Mouse (Mus musculus) heart, embryonic 12.5 days (tissue): ENCODE measurements around the gene Ccdc141. TPM values are rescaled to one million over a fixed set of nuclear protein-coding genes. Genes with fewer than 3 reads are reported as not detected.

Experiments used
- ATAC-seq: fragments of 200-750 bp; cut with Nextera tagmentation; 2 replicates; pipeline ENCODE4 v1.8.0; 2017; ENCODE audit warnings: moderate TSS enrichment, moderate library complexity; ENCODE audit not compliant: insufficient number of reproducible peaks, low FRiP score
- H3K27ac ChIP-seq: fragments of 300-500 bp; sonication (generic); 2 replicates; pipeline ENCODE4 v1.5.1; 2016; ENCODE audit warnings: mild to moderate bottlenecking, moderate library complexity; ENCODE audit not compliant: poor library complexity, severe bottlenecking
- H3K27me3 ChIP-seq: fragments of 300-500 bp; sonication (generic); replicated peaks from 2 replicates; pipeline ENCODE4 v1.6.1; 2016; ENCODE audit warnings: mild to moderate bottlenecking, moderate library complexity
- H3K36me3 ChIP-seq: fragments of 300-500 bp; sonication (generic); 2 replicates; pipeline ENCODE4 v1.6.1; 2016; ENCODE audit warnings: mild to moderate bottlenecking, moderate library complexity
- H3K4me1 ChIP-seq: fragments of 300-500 bp; sonication (generic); replicated peaks from 2 replicates; pipeline ENCODE4 v1.6.1; 2016; ENCODE audit warnings: mild to moderate bottlenecking
- H3K4me2 ChIP-seq: fragments of 300-500 bp; sonication (generic); 2 replicates; pipeline ENCODE4 v1.6.1; 2016; ENCODE audit warnings: mild to moderate bottlenecking, moderate library complexity
- H3K4me3 ChIP-seq: fragments of 300-500 bp; sonication (generic); 2 replicates; pipeline ENCODE4 v1.5.1; 2016; ENCODE audit warnings: mild to moderate bottlenecking
- H3K9ac ChIP-seq: fragments of 300-500 bp; sonication (generic); 2 replicates; pipeline ENCODE4 v1.6.1; 2016; ENCODE audit warnings: mild to moderate bottlenecking, moderate library complexity
- H3K9me3 ChIP-seq: fragments of 300-500 bp; sonication (generic); replicated peaks from 2 replicates; pipeline ENCODE4 v1.6.1; 2016; ENCODE audit warnings: mild to moderate bottlenecking, moderate library complexity
- WGBS: fragments of 180-500 bp; shearing (Covaris S2); methylation state at CpG from one replicate; pipeline ENCODE4 v1.1.7; 2016; 5-methylcytosine and 5-hydroxymethylcytosine counted together
- polyA plus RNA-seq: library from polyadenylated mRNA; unstranded; fragments of >200 nt; fragmentation: Nextera tagmentation; extraction: Ambion mirVana; gene quantifications from 2 replicates; pipeline ENCODE4 v1.2.1, GENCODE M21; 2016

Gene Ccdc141
- polyA plus RNA-seq, 1 experiment from 2014 or later = 206 TPM

DNA sequence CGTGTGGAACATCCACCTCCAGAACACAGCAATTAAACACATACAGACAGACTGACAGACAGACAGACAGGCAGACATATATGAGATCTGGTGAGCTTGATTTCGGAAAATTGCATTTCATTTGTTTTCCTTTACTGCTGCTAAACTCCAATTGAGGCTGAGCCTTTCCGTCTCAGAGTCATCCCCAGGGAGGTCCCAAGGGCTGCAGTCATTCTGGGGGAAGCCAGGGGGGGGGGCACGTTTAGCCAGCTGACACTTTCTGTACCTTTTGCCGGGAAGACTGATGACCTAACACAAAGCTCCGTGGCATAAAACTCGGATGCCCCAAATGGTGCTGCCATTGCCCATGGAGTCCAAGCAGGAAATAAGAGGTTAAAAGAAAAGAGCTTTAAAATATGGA lies 5.0 kb upstream of the Ccdc141 start:
- ATAC-seq = no peak
- Histone ChIP-seq H3K36me3 (no peaks in the 10 kb centered on the region), H3K4me1 (peaks cover 52% of the 10 kb centered on the region), H3K9ac (no peak overlapping the region), H3K9me3 (no peaks in the 10 kb centered on the region), H3K4me3 (no peak overlapping the region), H3K27ac (no peak overlapping the region), H3K4me2 (no peak overlapping the region), H3K27me3 (no peaks in the 10 kb centered on the region)
- 53% methylated on average over 7 of the region's 7 CpGs for WGBS

DNA sequence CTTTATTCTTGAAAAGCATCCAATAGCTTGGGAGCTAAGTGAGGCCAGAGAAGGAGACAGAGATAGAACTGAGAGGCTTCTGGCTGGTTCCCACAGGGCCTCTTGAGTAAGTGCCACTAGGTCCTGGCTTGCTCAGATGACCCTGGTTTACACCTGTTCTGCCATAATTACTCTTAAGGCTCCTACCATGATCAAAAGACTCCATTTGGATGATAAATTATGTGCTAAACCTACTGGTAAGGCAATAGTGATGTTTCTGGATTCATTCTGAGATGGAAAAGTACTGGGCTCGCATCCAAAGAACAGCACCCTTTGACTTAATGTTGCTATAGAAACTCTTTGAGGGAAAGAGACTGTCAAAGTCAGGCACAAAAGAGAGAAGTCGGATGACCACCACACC lies 3.9 kb upstream of the Ccdc141 start:
- Histone ChIP-seq H3K27ac (peak overlapping the region; percentile 59), H3K9me3 (no peaks in the 10 kb centered on the region), H3K4me3 (no peak overlapping the region), H3K4me1 (peaks cover 52% of the 10 kb centered on the region), H3K4me2 (no peak overlapping the region), H3K27me3 (no peaks in the 10 kb centered on the region), H3K9ac (no peak overlapping the region), H3K36me3 (no peaks in the 10 kb centered on the region)
- 71% methylated on average over 2 of the region's 2 CpGs for WGBS
- no peak for ATAC-seq

DNA sequence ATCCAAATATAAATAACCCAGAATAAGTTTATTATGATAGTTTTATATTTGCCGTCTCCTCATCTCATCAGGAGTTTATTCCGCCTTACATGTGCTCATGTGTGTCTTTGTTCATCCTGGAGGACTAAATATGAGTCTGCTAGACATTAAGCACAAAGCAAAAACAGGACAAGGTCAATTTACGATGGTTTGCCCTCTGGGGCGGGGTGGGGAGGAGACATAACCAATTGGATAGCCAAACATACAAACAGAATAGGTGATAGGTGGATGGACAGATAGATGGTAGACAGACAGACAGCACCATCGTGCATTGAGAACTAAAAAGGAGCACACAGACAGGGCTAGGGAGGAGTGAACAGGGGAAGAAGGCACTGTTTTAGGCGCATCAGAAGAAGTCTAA lies 3.4 kb upstream of the Ccdc141 start:
- H3K9ac ChIP-seq = no peak overlapping the region
- H3K9me3 ChIP-seq = no peaks in the 10 kb centered on the region
- peak overlapping the region; percentile 59 for H3K27ac ChIP-seq
- H3K4me2 ChIP-seq = no peak overlapping the region
- H3K4me3 ChIP-seq = no peak overlapping the region
- no peak for ATAC-seq
- no peaks in the 10 kb centered on the region for H3K36me3 ChIP-seq
- no peaks in the 10 kb centered on the region for H3K27me3 ChIP-seq
- H3K4me1 ChIP-seq = peaks cover 52% of the 10 kb centered on the region
- 78% methylated on average over 6 of the region's 6 CpGs for WGBS

DNA sequence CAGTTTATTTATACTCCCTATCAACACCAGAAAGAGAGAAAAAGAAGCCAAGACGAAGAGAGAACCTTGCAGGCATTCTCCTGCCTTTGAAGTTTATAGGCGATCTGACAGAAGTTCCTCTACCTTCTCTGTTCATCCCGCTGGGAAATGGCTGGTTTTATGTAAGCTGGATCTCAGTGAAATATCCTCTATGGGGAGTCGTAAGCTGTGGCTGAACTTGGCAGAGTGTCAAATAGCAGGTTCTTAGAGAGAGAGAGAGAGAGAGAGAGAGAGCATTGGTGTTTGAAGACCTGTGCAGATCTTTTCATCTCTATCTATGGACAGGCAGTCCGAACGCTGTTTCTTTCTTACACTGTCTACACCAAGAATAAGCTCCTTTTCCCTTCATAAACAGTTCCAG lies 2.9 kb upstream of the Ccdc141 start:
- H3K27me3 ChIP-seq = no peaks in the 10 kb centered on the region
- no peak for ATAC-seq
- peaks cover 56% of the 10 kb centered on the region for H3K4me1 ChIP-seq
- no peak overlapping the region for H3K9ac ChIP-seq
- WGBS = 41% methylated on average over 6 of the region's 6 CpGs
- no peak overlapping the region for H3K4me2 ChIP-seq
- H3K36me3 ChIP-seq = 0 out of 2 replicates have a peak, but pooled peaks cover under 1% of the 10 kb centered on the region
- H3K9me3 ChIP-seq = no peaks in the 10 kb centered on the region
- peak overlapping the region; percentile 99 for H3K27ac ChIP-seq
- no peak overlapping the region for H3K4me3 ChIP-seq

DNA sequence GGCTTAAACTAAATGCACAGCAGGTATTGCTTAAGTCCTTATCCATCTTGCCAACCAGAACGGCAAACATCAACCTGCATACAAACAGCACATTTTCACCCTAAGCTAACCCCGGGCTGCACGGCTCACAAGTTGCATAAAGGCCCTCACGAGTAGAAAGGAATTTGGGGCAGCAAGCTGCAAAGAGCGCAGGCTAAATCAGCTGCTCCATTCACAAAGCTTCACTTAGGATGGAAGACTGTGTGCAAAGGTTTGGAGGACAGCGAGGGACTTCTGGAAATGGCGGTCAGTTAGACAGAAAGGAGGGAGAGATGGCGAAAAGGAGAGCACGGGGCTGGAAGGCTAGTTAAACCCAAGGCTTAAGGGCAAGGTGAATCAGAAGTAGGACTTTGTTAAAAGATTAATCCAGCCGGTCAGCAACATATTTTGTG lies 1.8 kb upstream of the Ccdc141 start:
- 33% methylated on average over 10 of the region's 10 CpGs for WGBS
- no peak for ATAC-seq
- no peaks in the 10 kb centered on the region for H3K9me3 ChIP-seq
- H3K36me3 ChIP-seq = peaks cover 11% of the 10 kb centered on the region
- peak overlapping the region; percentile 9; the same call in 1 of the 2 replicates for H3K4me3 ChIP-seq
- peaks cover 61% of the 10 kb centered on the region for H3K4me1 ChIP-seq
- no peaks in the 10 kb centered on the region for H3K27me3 ChIP-seq
- H3K27ac ChIP-seq = peak overlapping the region; percentile 99
- H3K9ac ChIP-seq = peak overlapping the region; percentile 21
- H3K4me2 ChIP-seq = peak overlapping the region; percentile 62

DNA sequence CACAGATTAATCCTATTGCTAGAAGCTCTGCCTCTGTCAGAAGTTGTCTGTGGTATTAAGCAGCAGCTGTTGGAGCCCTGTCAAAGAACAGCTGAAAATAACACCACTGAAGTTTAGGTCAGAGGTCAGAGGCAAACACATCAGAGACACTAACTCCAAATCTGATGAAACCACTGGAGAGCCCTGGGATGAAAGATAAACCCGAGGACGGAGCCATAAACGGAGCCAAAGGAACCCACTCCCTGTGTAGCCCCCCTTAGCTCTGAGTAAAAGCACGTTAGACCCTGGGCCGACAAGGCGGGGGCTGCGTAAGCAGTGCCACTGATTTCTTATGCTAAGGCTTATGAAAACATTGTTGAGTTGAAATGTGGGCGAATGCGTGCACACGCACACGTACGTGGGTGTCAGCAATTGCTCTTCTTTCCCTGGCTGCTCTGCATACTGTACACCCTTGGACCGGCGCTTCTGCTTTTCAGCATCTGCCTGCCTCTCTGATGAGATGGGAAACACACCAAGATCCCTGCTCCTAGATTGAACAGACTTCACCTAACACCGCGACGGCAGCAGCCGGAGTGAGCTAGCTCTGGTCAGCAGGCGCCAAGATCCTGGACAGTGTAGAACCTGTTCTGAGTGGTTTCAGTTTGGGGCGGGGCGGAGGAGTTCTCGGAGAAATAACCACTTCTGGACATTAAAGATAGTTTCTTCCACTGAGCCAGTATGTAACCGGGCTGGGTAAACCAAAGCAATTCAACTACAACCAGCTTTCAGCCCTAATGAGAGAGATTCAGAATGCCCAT lies 1.2 kb upstream of the Ccdc141 start:
- Histone ChIP-seq H3K4me3 (peak overlapping the region; percentile 9), H3K36me3 (peaks cover 17% of the 10 kb centered on the region), H3K4me2 (peak overlapping the region; percentile 62), H3K4me1 (peaks cover 63% of the 10 kb centered on the region), H3K27ac (peak overlapping the region; percentile 99), H3K9ac (peak overlapping the region; percentile 21), H3K27me3 (no peaks in the 10 kb centered on the region), H3K9me3 (no peaks in the 10 kb centered on the region)
- WGBS = 17% methylated on average over 23 of the region's 23 CpGs
- no peak for ATAC-seq

DNA sequence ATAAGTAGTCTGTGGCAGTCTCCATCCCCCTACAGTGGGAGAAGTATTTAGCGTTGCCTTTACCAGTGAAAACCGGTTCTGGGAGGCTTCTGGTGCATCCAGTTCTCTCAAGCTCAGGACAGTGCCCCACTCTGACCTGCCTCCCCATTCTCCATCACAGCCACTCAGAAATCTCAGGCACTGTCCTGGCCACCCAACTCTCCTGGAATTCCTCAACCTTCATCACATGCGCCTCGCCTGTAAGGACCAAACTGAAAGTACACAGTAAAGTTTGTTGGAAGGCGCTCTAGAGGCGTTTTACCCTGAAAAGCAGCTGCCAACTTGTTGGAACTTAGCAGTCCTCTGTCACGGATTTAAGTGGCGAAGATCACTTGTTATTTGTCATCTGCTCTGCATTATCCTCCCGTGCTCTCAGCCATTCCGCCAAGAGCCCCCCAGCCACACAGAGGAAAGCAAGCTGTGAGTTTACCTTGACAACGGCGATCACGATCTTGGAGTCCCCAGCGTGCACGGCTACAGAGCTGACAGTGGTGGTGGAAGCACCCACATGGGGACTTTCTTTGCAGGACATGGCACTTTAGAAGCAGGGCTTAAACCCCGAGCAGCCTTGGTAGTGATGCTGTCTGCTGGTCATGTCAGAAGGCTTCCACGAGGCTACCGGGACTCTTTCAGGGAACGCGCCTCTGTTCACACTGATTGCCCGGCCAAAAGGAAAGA lies 362 bp downstream of the Ccdc141 start:
- Histone ChIP-seq H3K4me3 (peak overlapping the region; percentile 71), H3K9ac (peak overlapping the region; percentile 88), H3K36me3 (peaks cover 25% of the 10 kb centered on the region), H3K27ac (peak overlapping the region; percentile 99), H3K27me3 (no peaks in the 10 kb centered on the region), H3K9me3 (no peaks in the 10 kb centered on the region), H3K4me2 (peak overlapping the region; percentile 80), H3K4me1 (peaks cover 58% of the 10 kb centered on the region)
- ATAC-seq = peak; percentile 66
- WGBS = 2% methylated on average over 21 of the region's 21 CpGs

DNA sequence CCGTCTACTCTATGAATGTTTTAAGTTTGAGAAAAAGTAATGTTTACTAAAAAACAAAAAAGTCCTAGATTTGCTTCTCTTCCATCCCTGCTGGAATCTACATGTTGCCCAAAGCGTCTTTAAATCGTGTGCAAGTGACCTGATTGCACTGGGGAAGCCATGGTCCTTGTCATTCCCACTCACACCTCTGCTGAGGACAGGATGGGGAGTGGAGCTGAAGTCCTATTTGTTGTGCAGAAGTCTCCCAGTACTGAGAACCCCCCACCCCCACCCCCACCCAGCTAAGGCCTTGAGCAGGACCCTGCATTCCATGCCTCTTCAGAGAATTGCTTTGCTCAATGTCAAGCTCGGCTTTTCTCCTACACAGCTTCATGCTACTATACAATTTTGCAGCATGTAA lies 1.2 kb downstream of the Ccdc141 start:
- Histone ChIP-seq H3K4me1 (peaks cover 58% of the 10 kb centered on the region), H3K36me3 (peaks cover 30% of the 10 kb centered on the region), H3K4me3 (peak overlapping the region; percentile 71), H3K4me2 (peak overlapping the region; percentile 80), H3K27me3 (no peaks in the 10 kb centered on the region), H3K9me3 (no peaks in the 10 kb centered on the region), H3K27ac (peak overlapping the region; percentile 99), H3K9ac (peak overlapping the region; percentile 88)
- no peak for ATAC-seq
- 43% methylated on average over 4 of the region's 4 CpGs for WGBS

DNA sequence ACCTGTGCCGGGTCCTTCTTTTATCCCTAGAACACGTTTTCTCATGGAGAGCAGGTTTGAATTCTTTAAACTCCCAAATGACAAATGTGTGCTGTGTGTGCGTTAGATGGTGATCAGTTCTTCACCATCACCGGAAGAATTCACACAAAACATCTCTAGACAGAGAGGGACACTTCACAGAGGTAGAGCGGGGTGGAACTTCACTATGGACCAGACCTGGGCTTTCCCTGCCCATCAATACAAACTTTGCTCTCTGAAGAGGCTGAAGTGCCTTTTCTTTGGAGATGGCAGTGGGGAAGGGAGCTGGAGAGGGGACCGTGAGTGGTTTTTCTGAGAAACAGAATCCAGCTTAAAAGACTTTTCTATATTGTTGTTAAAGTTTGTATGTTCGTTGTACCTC lies 1.7 kb downstream of the Ccdc141 start:
- Histone ChIP-seq H3K36me3 (peaks cover 31% of the 10 kb centered on the region), H3K4me3 (peak overlapping the region; percentile 71), H3K4me2 (peak overlapping the region; percentile 80), H3K27me3 (no peaks in the 10 kb centered on the region), H3K9me3 (no peaks in the 10 kb centered on the region), H3K27ac (peak overlapping the region; percentile 99), H3K4me1 (peaks cover 53% of the 10 kb centered on the region), H3K9ac (peak overlapping the region; percentile 88)
- ATAC-seq = no peak
- WGBS = 58% methylated on average over 7 of the region's 7 CpGs

DNA sequence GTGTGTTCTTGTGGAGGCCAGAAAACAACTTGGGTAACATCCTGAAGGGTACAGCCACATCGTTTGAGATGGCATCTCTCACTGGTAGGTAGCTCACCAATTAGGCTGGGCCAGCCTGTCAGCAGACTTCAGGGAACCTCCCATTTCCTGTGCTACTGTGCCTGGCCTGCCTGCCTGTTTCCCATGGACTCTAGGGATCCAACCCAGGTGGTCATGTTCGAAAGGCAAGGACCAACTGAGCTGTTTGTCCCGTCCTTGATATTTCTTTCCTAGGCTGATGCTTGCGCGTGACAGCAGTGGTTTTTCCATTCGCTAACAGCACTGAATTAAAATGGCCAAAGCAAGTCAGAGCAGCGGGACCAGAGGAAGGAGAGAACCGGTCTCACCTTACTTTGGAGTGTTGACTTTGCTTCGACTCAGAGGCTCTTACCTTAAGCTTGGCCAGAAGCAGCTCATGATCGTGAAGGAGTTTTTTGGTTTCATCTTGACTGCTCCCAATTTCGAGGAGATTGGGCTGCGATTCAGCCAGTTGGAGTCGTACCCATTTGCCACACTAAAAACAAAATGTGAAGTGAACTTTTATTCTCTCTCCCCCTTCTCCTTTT lies 2.3 kb downstream of the Ccdc141 start:
- Histone ChIP-seq H3K4me1 (peaks cover 51% of the 10 kb centered on the region), H3K9me3 (no peaks in the 10 kb centered on the region), H3K9ac (peak overlapping the region; percentile 88), H3K27me3 (no peaks in the 10 kb centered on the region), H3K27ac (peak overlapping the region; percentile 99), H3K4me2 (peak overlapping the region; percentile 80), H3K36me3 (peaks cover 32% of the 10 kb centered on the region), H3K4me3 (peak overlapping the region; percentile 71)
- 68% methylated on average over 13 of the region's 13 CpGs for WGBS
- no peak for ATAC-seq

DNA sequence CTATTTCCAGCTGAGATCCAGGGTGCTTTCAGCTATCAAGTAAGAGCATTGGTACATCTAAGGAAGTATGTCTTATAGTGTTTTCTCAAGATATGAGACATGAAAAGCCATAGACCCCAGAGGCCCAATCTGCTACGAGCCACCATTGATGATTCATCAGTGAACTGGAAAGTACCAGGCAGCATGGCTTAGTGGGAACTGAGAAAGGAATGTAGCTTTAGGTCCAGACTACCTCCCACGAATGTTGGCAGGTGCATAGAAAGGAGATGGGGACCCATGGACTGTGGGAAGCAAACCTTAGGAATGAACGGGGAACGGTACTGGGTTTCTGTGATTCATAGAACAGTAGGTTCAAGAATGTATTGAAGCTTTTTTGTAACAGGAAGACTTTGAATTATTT lies 4.1 kb downstream of the Ccdc141 start:
- peaks cover 41% of the 10 kb centered on the region for H3K4me1 ChIP-seq
- no peak for ATAC-seq
- H3K4me3 ChIP-seq = no peak overlapping the region
- H3K36me3 ChIP-seq = peaks cover 42% of the 10 kb centered on the region
- H3K9ac ChIP-seq = no peak overlapping the region
- no peaks in the 10 kb centered on the region for H3K27me3 ChIP-seq
- H3K27ac ChIP-seq = no peak overlapping the region
- peak overlapping the region; percentile 39 for H3K4me2 ChIP-seq
- WGBS = 62% methylated on average over 4 of the region's 4 CpGs
- H3K9me3 ChIP-seq = no peaks in the 10 kb centered on the region
